Mouse (Mus musculus) c-Kit-positive CD71-negative TER-119-negative erythroid progenitor cells, embryonic 14.5 days (primary cell): Measurements from ENCODE around the gene Gpr174.
"Not testable (repeated sequence)": the region's sequence is repeated elsewhere in the genome, so short reads cannot be mapped to it uniquely, and the experiment has no call there.

Experiments used
- DNase-seq: peaks from one replicate; pipeline ENCODE4 v3.0.0-alpha.2; 2013; ENCODE audit warnings: low read depth

Gene Gpr174

DNA sequence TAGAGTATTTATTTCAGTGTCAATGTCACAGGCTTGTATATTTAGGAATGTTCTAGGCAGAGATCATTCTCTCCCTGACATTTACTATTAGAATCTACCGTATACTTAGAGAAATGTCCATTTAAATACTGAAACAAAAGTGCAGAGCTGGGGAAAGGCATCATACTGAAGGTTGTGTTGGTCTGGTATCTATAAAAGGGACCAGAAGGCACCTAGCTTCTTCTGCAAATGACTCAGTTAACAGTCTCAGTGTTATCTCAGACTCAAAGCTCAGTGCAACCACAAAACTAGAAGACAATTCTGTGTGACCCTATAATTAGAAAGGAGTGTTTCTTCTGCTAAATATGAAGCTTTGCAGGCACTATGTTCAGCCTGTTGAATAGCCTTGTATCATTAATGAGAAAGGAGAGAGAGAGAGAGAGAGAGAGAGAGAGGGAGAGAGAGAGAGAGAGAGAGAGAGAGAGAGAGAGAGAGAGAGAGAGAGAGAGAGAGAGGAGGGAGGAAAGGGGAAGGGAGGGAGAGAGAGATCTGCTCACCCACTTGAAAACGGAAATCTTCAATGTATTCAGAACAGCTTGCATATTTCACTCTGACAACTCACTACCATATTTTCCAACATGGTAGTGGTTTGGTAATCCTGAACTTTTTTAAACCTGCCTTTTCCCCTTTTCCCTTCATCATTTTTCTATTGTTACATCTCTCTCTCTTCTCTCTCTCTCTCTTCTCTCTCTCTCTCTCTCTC lies at the start of gene Gpr174:
Gene Gpr174 (plus strand): TSS at position 393 of the 742 bp plus-strand sequence.
- no peak for DNase-seq

- DNase-seq, result no peak
These were observed 38.0 kb upstream of the Gpr174 start for GRCm38 (mm10) chrX:107217577-107218090.

- no peak for DNase-seq
These were observed 30.8 kb upstream of the Gpr174 start for GRCm38 (mm10) chrX:107224846-107225245.

DNA sequence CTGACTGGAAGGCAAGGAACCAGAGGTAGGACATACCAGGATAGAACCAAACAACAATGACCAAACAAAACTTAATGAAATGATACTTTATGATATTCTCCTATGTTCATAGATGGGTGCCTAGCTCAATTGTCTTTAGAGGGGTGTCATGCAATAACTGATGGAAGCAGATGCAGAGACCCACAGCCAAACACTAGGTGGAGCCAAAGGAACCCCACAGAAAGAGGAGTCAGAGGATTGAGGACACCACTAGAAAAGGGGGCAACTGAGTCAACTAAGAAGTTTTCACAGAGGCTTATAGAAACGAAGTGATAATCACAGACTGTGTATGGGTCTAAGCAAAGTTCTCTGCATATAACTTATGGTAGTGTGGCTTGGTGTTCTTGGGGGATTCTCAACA lies 24.5 kb upstream of the Gpr174 start:
- DNase-seq, result no peak

DNA sequence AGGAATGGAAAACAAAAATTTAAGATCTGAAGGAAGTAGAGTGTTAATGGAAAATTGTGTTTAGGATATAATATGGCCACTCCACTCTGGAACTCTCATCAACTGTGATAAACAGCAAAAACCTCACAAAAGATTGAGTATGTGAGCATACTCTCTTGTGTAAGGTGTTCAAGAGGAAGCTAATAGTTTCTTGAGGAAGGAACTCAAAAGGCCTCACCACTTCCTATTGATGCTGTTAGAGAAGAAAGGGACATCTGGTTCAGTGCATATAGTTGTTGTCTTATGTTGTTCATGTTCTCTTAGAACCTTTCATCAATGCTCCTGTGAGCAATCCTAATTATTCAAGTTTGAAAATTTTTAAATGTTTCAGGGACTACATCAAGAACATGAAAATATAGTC lies 21.0 kb upstream of the Gpr174 start:
- DNase-seq, result no peak

DNA sequence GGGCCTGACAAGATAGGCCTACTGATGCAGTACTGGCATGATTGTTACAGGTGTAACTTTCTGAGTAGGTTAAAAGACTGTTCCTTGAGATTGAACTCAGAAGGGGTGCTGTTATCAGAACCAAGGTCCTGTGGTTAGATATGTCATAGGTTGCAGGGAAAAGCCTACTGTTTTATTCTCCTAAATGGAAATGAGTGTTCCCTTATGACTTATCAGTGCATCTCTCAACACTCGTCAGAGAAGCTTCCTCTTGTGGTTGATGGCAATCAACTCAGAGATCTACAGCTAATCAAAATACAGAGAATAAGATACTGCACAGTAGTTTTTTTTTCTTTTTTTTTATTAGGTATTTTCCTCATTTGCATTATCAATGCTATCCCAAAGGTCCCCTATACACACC lies 19.2 kb upstream of the Gpr174 start:
- no peak for DNase-seq

- DNase-seq, result peak; percentile 24
These were observed 5.3 kb upstream of the Gpr174 start for GRCm38 (mm10) chrX:107250390-107250789.

- no peak for DNase-seq
These were observed 8.9 kb downstream of the Gpr174 start for GRCm38 (mm10) chrX:107264619-107265018.

DNA sequence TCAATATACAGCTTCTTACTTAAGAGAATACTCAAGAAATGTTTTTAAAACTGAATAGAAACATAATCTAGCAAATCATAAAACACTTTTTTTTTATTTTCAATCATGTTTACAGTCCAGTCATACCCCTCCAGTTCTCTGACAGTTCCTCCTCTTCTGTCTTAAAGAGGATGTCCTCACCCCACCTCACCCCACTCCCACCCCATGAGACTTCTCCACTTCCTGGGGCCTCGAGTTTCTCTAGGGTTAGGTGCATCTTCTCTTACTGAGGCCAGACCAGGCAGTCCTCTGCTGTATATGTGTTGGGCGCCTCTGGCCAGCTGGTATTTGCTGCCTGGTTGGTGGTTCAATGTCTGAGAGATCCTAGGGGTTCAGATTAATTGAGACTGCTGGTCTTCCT lies 21.9 kb downstream of the Gpr174 start:
- no peak for DNase-seq

GRCm38 (mm10) chrX:107284211-107284610 lies 28.5 kb downstream of the Gpr174 start:
- no peak for DNase-seq

DNA sequence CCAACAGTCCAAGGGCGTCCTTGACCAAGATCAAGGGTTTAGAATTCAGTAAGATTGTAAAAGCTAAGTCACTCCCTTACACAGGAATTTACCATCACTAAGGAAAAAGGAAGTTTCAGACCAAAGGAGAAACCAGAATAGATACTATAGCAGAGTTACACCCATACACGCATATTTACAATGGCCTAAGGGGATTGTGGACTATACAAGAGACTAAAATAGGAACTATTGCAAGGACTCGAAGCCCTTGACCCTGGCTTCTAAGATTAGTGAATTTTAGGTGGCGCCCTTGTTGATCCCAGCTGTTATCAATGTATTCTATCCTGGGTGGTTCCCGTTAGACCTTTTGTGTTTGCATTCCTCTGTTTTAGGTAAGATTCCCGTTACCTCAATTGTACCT lies 42.2 kb downstream of the Gpr174 start:
- not testable (repeated sequence) for DNase-seq

DNA sequence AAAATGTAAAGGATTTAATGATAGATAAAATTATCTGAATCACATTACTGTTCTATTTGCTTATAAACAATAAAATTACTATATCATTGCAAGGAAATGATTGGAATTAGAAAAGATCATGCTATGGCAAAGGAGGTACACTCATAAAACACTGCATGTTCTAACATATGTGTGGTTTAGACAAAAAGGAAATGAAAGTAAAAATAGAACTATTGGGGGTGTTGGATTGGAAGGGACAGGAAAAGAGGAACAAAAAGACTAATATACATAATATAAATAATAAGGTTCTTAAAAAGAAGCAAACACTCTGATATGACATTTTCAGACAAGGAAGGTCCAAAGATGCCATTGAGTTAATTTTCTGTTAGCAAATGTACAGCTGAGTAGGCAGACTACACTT lies 43.1 kb downstream of the Gpr174 start:
- no peak for DNase-seq

DNA sequence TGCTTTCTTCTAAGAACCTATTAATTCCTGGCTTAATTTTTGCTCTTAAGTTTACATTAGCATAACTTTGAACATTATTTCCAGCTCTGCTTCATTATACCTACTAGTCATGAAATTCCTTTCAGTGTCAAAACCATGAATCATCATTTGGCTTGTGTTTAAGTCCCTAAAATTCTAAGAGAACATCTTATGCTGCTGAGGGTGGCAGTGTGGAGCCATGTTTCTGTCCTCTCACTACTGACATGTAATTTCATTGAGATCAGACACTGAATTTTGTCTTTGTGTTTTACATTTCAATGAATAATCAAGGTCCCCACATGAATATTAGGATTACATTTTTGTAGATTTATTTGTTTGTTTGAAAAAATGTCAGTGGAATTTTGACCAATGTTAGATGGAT lies 50.8 kb downstream of the Gpr174 start:
- no peak for DNase-seq

GRCm38 (mm10) chrX:107312533-107312932 lies 56.9 kb downstream of the Gpr174 start:
- DNase-seq, result no peak

DNA sequence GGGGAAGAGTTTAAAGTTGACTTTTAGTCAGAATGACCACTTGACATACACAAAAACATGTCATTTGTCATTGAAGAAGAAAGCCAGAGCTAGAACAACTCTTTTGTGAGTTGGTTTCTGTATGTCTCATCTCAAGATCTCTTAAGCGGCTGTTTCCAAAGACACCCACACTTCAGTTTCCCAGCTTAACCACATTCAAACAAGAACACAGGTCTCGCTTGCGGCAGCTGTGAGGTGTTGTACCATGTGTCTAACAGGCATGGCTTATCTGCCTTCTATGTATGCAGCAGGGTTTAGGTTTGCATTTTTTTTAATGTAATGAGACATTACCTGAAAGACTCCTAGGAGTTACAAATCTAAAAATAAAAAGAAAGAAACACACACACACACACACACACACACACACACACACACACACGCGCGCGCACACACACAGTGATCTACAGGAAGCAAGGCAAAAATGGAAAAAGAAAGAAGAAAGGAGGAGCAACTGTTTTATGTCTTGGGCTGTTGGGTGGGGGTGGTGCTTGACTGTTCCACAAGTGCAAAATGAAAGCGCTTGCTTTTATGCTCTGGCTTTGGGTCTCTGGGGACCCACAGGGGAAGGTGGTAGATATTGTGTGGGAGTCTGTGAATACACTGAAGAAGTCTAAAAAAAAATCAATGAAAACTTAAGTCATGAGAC lies 70.2 kb downstream of the Gpr174 start:
- DNase-seq, result no peak

GRCm38 (mm10) chrX:107329849-107330248 lies 74.2 kb downstream of the Gpr174 start:
- peak; percentile 42 for DNase-seq

DNA sequence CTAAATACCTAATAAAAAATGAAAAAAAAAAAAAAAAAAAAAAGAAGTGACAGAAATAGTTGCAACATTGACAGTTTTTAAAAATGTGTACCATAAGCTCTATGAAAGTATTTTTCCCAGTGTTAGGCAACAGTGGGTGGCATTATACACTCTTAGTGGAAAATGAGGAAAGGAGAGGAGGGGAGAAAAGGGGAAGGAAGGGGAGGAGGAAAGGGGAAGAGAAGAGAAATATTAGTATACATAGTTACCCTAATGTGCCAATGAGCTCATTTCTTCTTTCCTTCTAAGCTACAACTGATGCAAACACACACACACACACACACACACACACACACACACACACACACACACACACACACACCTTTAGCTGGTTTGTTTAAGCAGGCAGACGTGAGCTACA lies 80.9 kb downstream of the Gpr174 start:
- no peak for DNase-seq

DNA sequence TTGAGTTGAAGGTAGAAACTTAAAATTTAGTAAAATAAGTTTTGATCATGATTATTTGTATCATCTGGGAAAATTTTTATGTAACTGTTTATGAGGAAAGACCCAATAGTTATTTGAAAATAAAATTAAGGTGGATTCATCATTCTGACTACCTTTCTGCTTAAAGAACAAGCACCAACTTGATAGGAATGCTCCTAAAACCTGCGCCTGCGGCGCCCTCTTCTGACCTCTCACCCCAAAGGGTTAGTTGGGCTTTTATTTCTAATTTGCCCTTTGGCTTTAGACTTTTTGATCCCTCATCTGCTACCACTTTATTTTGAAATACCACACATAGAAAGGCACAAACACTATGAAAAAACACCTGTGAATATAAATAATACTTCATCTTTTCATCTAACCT lies 86.3 kb downstream of the Gpr174 start:
- no peak for DNase-seq
